Mouse (Mus musculus) CD4-positive helper T cell, adult 2 months (primary cell): Measurements from ENCODE around the gene Gm13090.

Experiments
- DNase-seq: peaks from one replicate; pipeline ENCODE4 v3.0.0-alpha.2; 2012; ENCODE audit warnings: low read depth, missing footprints, low spot score

Gene Gm13090

GRCm38 (mm10) chr4:151089270-151089669 is at the start of gene Gm13090:
TSS of gene Gm13090 (plus strand) at chr4:151089570.
- no peak for DNase-seq

GRCm38 (mm10) chr4:151041506-151041905 is 47.9 kb upstream of the Gm13090 start:
- DNase-seq: no peak

GRCm38 (mm10) chr4:151043281-151043680 is 46.1 kb upstream of the Gm13090 start:
- DNase-seq: no peak

GRCm38 (mm10) chr4:151044037-151044943 is 45.1 kb upstream of the Gm13090 start, which contains the start of gene Per3:
TSS of gene Per3 (minus strand) at chr4:151044665.
- DNase-seq: peak; percentile 92

- no peak for DNase-seq
Observed at GRCm38 (mm10) chr4:151044944-151045570, 44.3 kb upstream of the Gm13090 start.

GRCm38 (mm10) chr4:151046524-151046923 is 42.8 kb upstream of the Gm13090 start:
- no peak for DNase-seq

- DNase-seq: peak; percentile 31
Observed at GRCm38 (mm10) chr4:151051162-151051561, 38.2 kb upstream of the Gm13090 start.

GRCm38 (mm10) chr4:151057347-151058321 is 31.7 kb upstream of the Gm13090 start, which contains the start of gene Vamp3:
TSS of gene Vamp3 (minus strand) at chr4:151057963.
- DNase-seq: peak; percentile 99

- DNase-seq: no peak
Observed at GRCm38 (mm10) chr4:151058634-151059033, 30.7 kb upstream of the Gm13090 start.

GRCm38 (mm10) chr4:151059566-151059965 is 29.8 kb upstream of the Gm13090 start:
- DNase-seq: no peak

- no peak for DNase-seq
Observed at GRCm38 (mm10) chr4:151068751-151069150, 20.6 kb upstream of the Gm13090 start.

- DNase-seq: no peak
Observed at GRCm38 (mm10) chr4:151070962-151071361, 18.4 kb upstream of the Gm13090 start.

GRCm38 (mm10) chr4:151073108-151073744 is 16.1 kb upstream of the Gm13090 start:
- peak; percentile 47 for DNase-seq

GRCm38 (mm10) chr4:151074817-151075216 is 14.6 kb upstream of the Gm13090 start:
- no peak for DNase-seq

GRCm38 (mm10) chr4:151081355-151081754 is 8.0 kb upstream of the Gm13090 start:
- no peak for DNase-seq

GRCm38 (mm10) chr4:151081977-151082376 is 7.4 kb upstream of the Gm13090 start:
- no peak for DNase-seq

GRCm38 (mm10) chr4:151083027-151083426 is 6.3 kb upstream of the Gm13090 start:
- no peak for DNase-seq

- no peak for DNase-seq
Observed at GRCm38 (mm10) chr4:151087358-151087757, 2.0 kb upstream of the Gm13090 start.

GRCm38 (mm10) chr4:151088819-151089218 is 551 bp upstream of the Gm13090 start:
- DNase-seq: no peak

- DNase-seq: peak; percentile 20
Observed at GRCm38 (mm10) chr4:151095207-151095606, 5.8 kb downstream of the Gm13090 start.
